Mouse (Mus musculus) right cerebral cortex, postnatal 36 days (tissue): Measurements from ENCODE around the gene Srgap1.
A peak's percentile ranks its signal among the peaks of the same experiment; 100 is the strongest.
"Not testable (repeated sequence)": the region's sequence is repeated elsewhere in the genome, so short reads cannot be mapped to it uniquely, and the experiment has no call there.

Experiments used
- DNase-seq, 2 experiments: peaks; one replicate each; pipeline ENCODE4 v3.0.0; 2022; ENCODE audit warnings: low spot score in 2 of 2, mixed read lengths in 1 of 2

The Srgap1 gene

DNA sequence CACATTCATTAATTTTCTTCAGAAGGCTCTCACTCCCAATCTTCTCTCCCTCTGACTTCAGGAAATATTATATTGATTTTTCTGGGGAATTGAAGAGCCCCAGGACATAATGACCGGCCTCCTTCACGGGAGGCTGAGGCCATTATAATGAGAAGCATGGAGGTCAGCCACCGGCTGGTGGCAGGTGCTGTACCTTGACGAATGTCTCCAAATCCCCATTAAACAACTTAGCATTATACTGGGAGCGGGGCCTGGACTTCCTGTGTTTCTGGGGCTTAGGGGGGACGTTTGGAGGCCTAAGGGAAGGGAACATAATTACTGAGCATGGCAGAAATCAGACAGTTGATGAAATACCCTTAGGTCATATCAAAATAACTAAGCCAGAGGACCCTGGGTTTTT is 218.1 kb downstream of the Srgap1 start:
- DNase-seq: no peak

DNA sequence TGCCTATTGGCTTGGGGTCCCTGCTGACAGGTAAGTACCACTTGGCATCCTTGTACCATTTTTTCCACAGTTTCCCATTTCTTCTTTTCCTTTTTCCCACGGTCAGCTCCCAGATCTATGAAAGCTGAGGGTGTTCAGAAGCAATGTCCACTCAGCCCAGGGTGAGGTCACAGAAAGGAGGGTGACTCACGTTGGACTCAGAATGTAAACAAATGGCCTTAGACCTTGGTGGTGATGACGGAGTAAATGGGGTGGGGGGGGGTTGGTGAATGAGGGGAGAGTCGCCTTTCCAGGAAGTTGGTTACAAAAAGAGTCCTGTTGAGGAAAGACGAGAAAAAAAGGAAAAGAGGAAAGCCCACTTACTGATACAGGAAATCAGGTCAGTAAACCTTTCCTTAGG is 224.4 kb downstream of the Srgap1 start:
- no peak for DNase-seq

DNA sequence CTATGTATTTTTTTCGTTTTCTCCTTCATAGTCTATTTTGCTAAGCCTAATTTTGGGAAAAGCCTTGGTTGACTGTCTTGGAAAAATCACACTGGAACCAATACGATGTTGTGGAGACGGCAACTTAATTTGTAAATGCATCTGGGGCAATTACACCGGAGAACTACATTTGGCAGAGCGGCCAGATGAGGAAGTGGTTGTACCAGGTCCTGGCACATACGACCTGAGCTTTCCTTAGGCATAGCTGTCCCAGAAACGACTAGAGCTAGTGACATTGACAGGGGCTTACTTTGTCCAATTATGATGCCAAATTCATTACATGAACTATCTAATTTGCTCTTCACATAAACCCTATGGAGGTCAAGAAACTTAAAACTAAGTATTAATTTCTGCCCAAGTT is 226.3 kb downstream of the Srgap1 start:
- DNase-seq: no peak

DNA sequence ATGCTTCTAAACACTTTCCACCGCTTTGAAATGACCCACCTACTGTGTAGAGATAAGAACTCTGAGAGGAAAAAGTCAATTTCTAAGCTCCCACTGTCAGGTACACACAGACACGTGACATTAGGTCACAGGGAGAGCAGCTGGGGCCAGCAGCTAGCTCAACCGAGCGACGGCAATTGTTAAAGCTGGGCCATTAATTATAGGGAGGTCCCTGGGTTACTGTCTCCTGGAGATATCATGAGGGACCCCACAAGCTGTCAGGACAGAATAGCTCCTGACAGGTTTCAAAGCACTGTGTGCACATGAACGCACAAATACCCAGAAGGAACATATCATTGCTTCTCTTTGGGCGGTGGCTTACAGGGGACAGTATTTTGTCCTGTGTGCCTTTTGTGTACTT is 229.1 kb downstream of the Srgap1 start:
- DNase-seq: no peak

DNA sequence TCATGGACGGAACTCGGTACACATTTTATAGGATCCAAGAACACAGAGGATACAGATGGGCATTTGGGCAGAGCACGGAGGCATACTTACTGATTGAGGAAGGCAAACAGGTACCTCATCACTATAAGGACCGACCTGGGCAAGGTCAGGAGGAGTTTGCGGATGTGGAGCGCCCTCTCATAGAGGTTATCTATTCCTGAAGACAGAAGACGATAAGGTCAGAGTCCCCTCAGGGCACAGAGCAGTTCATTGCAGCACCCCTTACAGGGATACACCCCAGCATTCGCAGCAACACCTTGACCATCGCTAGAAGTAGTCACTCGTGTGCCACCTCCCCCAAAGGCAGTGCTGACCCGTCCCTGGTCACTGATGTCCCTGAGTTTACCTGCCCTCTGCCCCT is 239.3 kb downstream of the Srgap1 start:
- no peak for DNase-seq

DNA sequence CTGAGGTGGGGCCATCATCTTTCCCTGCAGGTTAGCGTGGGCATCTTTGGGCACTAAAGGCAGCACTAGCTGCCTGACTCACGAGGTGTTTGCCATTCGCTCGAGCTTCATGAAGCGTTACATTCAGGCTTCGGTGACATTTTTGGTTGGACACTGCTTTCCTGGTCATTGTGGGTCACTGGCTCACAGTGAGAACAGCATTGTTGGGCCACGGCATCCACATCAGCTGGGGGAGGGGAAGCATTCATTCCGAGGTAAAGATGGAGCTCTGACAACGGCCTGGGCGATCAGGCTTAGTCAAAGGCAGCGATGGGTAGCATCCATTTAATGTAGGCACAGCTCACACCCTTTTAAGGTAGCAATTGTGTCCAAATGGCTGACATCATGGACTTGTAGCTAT is 240.3 kb downstream of the Srgap1 start:
- no peak for DNase-seq

DNA sequence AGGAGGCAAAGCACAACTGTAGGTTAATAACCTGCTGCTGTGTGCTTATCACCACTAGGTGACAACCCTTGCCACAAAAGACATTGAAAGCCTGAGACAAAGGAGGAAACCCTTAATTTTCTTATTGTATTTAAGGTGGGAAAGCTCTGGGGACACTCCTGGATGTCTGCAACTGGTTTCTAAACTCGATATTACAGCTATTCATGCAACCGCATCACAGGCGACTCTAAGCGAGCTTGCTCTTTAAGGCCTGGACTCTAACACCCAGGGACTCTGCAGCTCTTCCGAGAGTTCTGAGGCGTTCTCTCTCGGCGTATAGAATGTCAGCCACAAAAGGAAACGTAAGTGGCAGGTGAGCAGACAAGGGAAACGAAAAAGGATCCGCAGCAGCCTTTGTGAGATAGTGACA is 241.2 kb downstream of the Srgap1 start:
- DNase-seq: no peak

DNA sequence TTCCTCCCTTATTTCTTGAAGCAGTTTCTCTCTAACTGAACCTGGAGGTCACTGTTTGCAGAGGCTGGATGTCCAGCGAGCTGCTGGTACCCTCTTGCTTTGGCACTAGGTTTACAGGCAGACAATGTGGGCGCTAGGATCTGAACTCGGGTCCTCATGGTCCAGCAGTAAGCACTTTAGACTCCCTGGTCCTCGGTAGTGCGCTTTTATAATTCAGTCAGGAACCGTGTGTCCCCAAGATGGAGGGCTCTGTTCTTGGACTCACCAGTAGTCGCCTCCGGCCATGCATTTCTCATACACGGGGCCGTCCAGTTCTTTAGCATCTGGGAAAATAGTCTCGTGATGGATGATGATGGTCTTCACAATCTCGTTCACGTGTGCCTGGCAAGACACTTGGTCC is 242.6 kb downstream of the Srgap1 start:
- DNase-seq: no peak

DNA sequence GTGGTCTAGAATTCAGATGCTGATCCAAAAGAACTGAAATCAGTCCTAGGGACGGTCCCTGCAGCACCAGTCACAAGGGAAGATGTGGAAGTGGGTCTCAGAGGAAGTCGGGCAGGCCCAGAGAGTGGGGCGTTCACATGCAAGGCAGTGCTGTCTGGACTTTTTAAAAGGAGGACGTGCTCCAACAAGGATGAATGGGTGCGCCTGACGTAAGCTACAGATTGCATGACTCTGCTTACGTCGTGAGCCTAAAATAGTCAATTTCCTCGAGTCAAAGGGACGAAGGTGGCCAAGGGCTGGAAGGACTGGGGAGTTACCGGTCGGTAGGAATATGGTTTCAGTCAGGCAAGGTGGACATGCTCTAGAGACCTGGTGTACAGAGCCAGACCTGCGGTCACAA is 247.1 kb downstream of the Srgap1 start:
- no peak for DNase-seq

DNA sequence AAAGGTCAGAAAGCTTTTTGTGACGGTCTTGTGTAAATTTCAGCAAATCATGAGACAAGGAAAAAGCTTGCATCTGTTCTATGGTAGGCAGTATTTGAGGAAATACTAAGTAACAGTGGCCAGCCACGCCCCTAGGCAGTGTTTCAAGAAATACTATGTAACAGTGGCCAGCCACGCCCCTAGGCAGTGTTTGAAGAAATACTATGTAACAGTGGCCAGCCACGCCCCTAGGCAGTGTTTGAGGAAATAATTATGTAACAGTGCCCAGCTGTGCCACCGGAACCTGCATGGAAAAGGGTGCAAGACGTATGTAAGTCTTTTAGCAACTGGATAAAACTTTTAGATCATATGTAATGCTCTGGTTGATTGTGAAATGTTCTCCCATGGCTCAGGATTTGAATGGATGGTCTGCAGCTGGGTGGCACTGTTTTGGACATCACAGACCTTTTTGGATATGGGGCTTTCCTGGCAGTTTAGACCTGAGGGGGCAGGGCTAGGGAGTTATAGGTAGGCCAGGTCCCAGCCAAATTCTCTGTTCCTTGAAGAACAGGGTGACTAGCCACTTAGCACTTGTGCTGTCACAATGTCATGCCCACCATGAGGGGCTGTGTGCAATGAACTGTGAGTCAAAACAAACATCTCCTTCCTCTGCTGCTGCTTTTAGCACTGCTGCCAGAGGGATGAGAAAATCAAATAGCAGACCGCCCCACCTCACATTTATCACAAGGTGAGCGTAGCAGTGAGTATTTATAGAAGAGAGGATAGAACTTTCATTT is 250.9 kb downstream of the Srgap1 start:
- DNase-seq: no peak

DNA sequence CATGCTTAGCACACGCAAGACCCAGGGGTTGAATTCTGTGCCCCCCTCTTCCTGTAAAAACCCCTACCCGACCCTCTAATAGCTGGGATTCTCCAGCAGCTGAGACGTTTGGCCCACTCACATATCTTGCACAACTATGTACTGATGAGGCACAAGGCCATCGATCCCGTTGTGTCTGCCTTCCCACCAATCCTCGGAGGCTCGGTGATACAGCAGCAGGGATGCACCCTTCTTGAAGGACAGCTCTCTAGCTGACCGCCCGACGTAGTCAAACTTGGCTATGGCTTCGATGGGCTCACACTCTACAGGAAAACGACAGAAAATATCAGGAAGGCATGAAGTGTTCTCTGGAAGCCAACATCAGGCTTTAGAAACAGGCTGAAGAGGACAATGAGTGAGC is 252.6 kb downstream of the Srgap1 start:
- DNase-seq: no peak

DNA sequence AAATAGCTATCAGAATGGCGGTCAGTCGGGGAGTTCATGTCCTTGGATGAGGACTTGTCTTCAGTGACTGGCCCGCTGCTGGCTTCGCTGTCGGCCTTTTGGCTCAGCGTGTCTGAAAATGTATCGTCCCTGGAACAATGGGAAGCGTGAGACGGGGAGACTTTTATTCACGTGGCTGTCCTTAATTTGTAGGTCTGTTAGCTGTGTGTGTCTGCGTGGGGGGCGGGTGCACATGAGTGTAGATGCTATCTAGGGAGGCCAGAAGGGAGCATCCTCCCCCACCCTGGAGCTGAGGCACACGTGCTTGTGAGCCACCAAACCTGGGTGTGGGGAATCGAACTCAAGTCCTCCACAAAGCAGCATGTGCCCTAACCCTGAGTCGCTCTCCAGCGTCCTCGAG is 254.5 kb downstream of the Srgap1 start:
- no peak for DNase-seq

DNA sequence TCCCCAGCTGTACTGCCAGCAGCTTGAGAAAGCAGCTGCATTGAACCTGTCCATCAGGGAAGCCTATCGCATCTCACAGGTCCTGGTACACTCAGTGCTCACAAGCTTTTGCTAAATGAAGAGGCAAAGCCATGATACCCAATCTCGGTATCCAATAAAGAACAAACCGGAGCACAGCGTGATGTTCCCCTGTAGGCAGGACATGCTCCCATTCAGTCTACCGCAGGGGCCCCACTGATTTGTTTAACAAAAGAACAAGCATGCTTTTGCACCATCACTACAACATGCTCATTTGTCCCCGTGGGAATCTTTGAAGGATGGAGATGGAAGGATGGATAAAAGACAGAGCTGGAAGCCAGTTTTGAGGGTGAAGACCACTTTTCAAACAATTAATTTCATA is 257.0 kb downstream of the Srgap1 start:
- DNase-seq: no peak

DNA sequence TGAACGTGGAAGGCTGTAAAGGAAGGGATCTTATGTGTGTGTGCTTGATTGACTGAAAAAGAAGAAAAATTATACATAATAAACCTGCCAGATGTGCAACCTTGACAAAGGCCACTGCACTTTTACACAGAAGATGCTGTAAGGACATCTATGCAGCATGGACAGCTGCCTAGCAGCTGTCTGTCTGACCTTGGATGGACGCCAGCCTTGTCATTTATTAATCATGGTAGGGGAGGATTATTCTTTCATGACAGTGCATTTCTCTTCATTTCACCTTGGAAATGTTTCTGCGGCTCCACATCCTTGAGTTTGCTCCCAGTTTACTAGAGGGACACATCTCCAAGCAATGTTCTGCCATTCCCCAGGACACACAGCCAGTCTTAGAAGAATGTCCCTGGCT is 258.6 kb downstream of the Srgap1 start:
- no peak for DNase-seq

DNA sequence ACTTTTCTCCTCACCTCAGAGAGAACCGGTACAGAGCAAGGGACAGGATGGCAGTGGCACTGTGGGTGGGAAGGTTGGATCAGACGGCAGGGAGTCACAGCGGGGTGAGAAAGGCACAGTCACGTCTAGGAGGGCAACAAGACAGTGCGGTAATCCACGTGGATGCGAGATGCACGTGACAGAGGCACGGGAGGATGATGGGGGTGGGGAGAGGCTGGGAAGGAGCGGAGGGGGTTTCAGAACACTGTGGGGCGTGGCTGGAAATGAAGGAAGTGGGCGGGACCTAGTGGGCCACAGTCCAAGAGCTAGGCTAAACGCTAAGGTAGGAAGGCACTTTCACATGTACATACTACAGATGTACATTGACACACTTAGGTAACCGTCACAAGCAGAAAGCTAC is 266.0 kb downstream of the Srgap1 start:
- DNase-seq: no peak

DNA sequence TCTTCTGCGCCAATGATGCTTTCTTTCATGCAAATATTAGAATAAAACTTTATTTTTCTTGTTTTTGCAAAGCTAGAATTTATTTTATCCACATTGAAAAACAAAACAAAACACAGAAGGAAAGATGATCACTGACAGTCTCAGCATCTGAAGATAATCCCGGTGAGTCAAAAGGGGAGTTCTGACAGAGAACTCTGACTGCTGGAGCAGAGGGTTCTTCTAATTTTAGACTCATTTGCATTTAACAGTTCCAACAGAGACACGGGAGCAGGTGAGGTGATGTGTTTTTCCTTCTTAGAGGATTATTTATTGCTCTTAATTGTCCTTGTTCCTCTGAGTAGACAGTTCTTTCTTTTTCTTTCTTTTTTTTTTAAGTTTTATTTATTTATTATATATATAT is 271.1 kb downstream of the Srgap1 start:
- DNase-seq: no peak

DNA sequence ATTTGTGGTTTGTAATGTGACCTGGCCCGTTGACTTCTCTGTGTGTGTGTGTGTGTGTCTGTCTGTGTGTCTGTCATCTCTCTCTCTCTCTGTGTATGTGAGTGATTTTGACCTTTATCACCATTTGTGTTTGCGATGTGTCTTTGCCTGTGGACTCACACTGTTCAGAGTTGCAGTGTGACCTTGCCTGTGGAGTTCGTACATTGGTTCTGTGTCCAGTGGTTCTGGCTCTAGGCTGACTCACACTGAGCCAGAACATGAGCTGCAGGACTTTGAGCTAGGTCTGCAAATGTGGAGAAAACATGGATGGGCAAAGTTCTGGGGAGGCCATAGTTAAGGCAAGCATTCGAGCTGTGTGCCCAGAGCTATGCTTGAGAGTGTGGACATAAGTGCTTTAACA is 273.3 kb downstream of the Srgap1 start:
- no peak for DNase-seq

DNA sequence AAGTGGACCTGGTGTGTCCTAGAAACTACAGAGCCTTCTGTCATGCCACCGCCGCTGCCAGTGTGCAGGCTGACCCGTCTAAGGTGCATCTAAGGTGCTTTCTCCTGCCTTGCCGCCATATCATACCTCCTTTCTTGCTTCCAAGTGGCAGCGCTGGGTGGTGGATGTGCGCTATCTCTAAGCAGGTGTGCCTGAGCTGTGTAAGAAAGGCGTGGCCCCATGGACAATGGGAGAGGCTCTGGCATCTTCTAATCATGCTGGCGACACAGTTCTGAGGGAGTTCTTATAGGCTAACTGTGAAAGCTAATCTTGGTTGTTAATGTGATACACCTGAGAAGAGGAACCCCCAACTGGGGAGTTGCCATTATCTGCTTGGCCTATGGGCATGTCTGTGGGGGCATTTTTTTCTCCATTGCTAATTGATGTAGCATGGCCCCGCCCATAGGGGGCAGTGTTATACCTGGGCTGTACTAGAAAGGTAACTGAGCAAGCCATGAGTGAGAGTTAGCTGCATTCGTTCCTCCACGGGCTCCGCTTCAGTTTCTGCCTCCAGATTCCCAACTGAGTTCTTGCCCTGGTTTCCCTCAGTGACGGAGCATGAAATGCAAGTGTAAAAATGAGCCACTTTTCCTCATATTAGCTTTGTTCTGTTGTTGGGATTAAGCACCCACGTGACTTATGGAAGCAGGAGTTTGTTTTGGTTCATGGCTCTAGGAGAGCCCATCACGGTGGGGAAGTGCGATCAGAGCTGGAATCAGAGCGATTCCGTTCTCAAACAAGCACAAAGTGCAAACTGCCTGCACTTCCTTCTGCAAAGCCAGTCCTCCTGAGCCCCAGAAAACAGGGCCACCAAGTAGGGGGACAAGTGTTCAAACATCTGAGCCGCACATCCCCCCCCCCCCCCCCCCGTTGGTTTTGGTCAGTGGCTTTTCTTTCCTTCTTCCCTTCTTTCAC is 276.2 kb downstream of the Srgap1 start:
- no peak for DNase-seq

DNA sequence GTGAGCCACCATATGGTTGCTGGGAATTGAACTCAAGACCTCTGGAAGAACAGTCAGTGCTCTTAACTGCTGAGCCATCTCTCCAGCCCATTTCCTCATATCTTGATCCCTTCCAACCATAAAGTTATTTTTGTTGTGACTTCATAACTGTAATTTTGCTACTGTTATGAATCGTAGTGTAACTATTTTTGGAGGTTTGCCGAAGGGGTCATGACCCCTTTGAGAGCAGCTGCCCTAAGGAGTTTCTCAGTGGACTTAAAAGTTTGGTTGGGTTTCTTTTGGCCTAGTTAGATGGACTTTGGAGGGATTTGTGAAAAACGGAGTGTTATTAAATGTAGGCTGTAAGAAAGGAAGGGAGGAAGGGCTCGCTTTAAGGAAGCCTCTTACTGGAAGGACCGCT is 277.4 kb downstream of the Srgap1 start:
- DNase-seq: no peak

DNA sequence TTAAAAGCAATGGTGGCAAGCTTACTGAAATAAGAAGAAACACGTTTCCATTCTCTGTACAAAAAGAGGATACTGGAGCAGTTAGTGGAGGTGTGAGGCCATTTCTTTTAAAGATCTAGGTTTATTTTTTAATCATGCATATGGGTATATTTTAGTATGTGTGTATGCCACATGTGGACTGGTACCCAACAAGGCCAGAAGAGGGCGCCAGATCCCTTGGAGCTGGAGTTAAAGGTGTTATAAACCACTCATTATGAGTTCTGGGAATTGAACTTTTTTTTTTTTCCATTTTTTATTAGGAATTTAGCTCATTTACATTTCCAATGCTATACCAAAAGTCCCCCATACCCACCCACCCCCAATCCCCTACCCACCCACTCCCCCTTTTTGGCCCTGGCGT is 279.8 kb downstream of the Srgap1 start:
- DNase-seq: not testable (repeated sequence)

DNA sequence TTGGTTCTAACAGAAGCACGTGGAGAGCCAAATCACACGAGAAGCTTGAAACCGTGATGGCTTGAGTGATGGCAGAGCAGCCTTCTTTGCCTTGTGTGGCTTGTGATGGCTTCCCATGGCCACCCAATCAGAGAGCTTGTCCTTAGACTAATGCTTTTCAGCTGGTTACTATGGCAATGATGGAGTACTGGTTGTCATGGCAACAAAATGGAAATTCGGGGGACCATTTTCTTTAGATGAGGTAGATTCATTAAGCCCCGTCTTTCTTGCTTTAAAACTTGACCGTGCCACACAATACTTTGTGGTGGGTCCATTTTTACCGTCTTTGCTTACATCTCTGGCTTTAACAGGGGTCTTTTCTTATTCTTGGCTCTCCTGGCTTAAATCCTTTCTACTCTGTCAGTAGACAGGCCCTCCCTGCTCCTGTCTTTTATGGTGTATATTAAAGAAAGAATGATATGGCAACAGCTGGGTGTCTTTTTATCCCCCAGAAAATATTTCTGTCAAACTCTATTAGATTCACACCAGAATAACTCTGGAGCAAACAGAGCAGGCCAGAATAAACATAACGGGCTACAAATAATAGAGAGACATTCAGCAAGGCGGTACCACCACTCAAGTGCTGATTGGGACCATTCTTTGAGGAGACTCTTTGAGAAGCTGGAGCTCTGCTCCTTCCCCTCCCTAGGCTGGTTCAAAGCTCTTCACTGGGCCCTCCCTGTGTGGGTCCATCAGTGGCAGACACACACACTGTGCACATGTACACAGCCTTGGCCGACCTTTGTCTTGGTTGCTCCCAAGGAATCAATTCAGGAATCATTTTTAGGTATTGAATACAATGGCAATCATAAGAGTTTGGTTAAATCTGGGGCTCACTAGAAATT is 281.7 kb downstream of the Srgap1 start:
- peak in 1 of 2 experiments; percentile 6 for DNase-seq
